Mouse (Mus musculus) liver, embryonic 14.5 days (tissue): ENCODE data around the gene Rbms3. TPM values are rescaled to one million over a fixed set of nuclear protein-coding genes. Genes with fewer than 3 reads are reported as not detected.

ENCODE experiments used
- ATAC-seq: fragments of 200-750 bp; cut with Nextera tagmentation; 2 replicates; pipeline ENCODE4 v1.8.0; 2017; ENCODE audit warnings: moderate number of reproducible peaks, mild to moderate bottlenecking, moderate library complexity; ENCODE audit not compliant: insufficient read depth
- DNase-seq, 3 experiments: peaks; one replicate each; pipeline ENCODE4 v3.0.0-alpha.2; 2012 to 2013; ENCODE audit warnings: low read depth in 3 of 3, low spot score in 3 of 3
- H3K27ac ChIP-seq: fragments of 300-500 bp; sonication (generic); 2 replicates; pipeline ENCODE4 v1.5.1; 2014; ENCODE audit warnings: moderate library complexity, mild to moderate bottlenecking, control low read depth, inconsistent platforms
- H3K27me3 ChIP-seq: fragments of 300-500 bp; sonication (generic); 2 replicates; pipeline ENCODE4 v1.6.1; 2014; ENCODE audit warnings: mild to moderate bottlenecking, low read length, moderate library complexity; ENCODE audit not compliant: control insufficient read depth, insufficient read depth
- H3K36me3 ChIP-seq: fragments of 300-500 bp; sonication (generic); replicated peaks from 2 replicates; pipeline ENCODE4 v1.6.1; 2014; ENCODE audit warnings: low read depth; ENCODE audit not compliant: control insufficient read depth, insufficient read depth
- H3K4me1 ChIP-seq, 2 experiments: fragments of 200-500 bp in 1 of 2; fragments of 300-500 bp in 1 of 2; sonication (generic) in 1 of 2; replicated peaks; 2 replicates each; pipeline ENCODE4 v1.6.1; 2012 to 2014; ENCODE audit warnings: antibody characterized with exemption in 1 of 2, inconsistent platforms in 1 of 2, low read length in 1 of 2; ENCODE audit not compliant: control insufficient read depth in 2 of 2, insufficient read depth in 2 of 2
- H3K4me2 ChIP-seq: fragments of 300-500 bp; sonication (generic); 2 replicates; pipeline ENCODE4 v1.6.1; 2014; ENCODE audit warnings: low read depth, mild to moderate bottlenecking, control low read depth, moderate library complexity
- H3K4me3 ChIP-seq, 2 experiments: fragments of 200-500 bp in 1 of 2; fragments of 300-500 bp in 1 of 2; sonication (generic) in 1 of 2; 2 replicates each; pipeline ENCODE4 v1.5.1; 2012 to 2014; ENCODE audit warnings: low read depth in 2 of 2, low read length in 2 of 2, mild to moderate bottlenecking in 2 of 2, control low read depth in 1 of 2, inconsistent platforms in 1 of 2, moderate library complexity in 1 of 2; ENCODE audit not compliant: insufficient read depth in 1 of 2
- H3K9ac ChIP-seq: fragments of 300-500 bp; sonication (generic); replicated peaks from 2 replicates; pipeline ENCODE4 v1.6.1; 2014; ENCODE audit warnings: mild to moderate bottlenecking, control low read depth, moderate library complexity
- H3K9me3 ChIP-seq: fragments of 300-500 bp; sonication (generic); 2 replicates; pipeline ENCODE4 v1.6.1; 2016; ENCODE audit warnings: low read length, mixed read lengths; ENCODE audit not compliant: control insufficient read depth
- CTCF ChIP-seq: IDR thresholded peaks from 2 replicates; pipeline ENCODE4 v1.5.1; 2016; ENCODE audit warnings: antibody characterized with exemption, low read depth, control low read depth
- EP300 ChIP-seq: IDR thresholded peaks from 2 replicates; pipeline ENCODE4 v1.6.1; 2016; ENCODE audit warnings: antibody characterized with exemption, low read depth
- WGBS: fragments of 180-500 bp; shearing (Covaris S2); extraction: QIAGEN DNeasy Blood & Tissue Kit; methylation state at CpG from one replicate; pipeline ENCODE4 v1.1.7; 2014; ENCODE audit not compliant: insufficient replicate concordance; 5-methylcytosine and 5-hydroxymethylcytosine counted together
- polyA plus RNA-seq, 2 experiments: library from polyadenylated mRNA; depleted of rRNA in 1 of 2; stranded (reverse) in 1 of 2; unstranded in 1 of 2; fragments of >200 nt; fragmentation: Nextera tagmentation in 1 of 2; extraction: Ambion mirVana in 1 of 2; gene quantifications; 2 replicates each; pipeline versions ENCODE4 v1.2.1 to v1.2.3; 2012 to 2014

Rbms3 gene
- polyA plus RNA-seq, 2 experiments, result 0.88 to 2.4 TPM

- no peak overlapping the region for H3K4me2 ChIP-seq
- H3K36me3 ChIP-seq, result no peaks in the 10 kb centered on the region
- no peak overlapping the region for H3K27ac ChIP-seq
- TF ChIP-seq EP300, result no peak
- no peak for TF ChIP-seq CTCF
- WGBS, result 22% methylated on average over 2 of the region's 2 CpGs
- DNase-seq, result no peak
- no peak overlapping the region for H3K9ac ChIP-seq
- no peaks in the 10 kb centered on the region for H3K27me3 ChIP-seq
- ATAC-seq, result no peak
- no peaks in the 10 kb centered on the region for H3K4me1 ChIP-seq
- H3K9me3 ChIP-seq, result no peaks in the 10 kb centered on the region
- no peak overlapping the region for H3K4me3 ChIP-seq
These were observed 717.8 kb downstream of the Rbms3 start for GRCm38 (mm10) chr9:116911781-116912492.

- Histone ChIP-seq H3K4me3 (no peak overlapping the region), H3K27me3 (no peaks in the 10 kb centered on the region), H3K9me3 (no peaks in the 10 kb centered on the region), H3K9ac (no peak overlapping the region), H3K27ac (no peak overlapping the region), H3K4me1 (no peaks in the 10 kb centered on the region), H3K4me2 (no peak overlapping the region), H3K36me3 (no peaks in the 10 kb centered on the region)
- no peak for TF ChIP-seq CTCF
- no peak for TF ChIP-seq EP300
- ATAC-seq (no peak), DNase-seq (no peak)
- WGBS, result 54% methylated on average over 4 of the region's 4 CpGs
These were observed 720.2 kb downstream of the Rbms3 start for GRCm38 (mm10) chr9:116909511-116909910.

DNA sequence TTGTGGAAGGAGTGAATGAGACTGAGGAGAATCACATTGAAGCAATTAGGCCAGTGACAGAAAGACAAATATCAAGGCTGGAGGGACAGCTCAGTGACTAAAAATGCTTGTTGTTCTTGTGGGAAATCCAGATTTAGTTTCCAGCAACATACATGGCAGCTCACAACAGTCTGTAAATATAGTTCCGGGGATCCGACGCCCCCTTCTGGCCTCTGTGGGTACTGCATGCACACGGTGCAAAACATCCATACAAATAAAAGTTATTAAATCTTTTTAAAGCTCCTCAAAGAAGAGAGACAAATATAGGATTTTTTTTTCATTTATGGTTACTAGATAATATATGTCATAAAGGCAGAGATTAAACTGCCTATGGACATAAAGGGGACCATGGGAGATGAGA is 722.8 kb downstream of the Rbms3 start:
- no peak overlapping the region for H3K4me2 ChIP-seq
- H3K4me3 ChIP-seq, result no peak overlapping the region
- H3K27me3 ChIP-seq, result no peaks in the 10 kb centered on the region
- H3K27ac ChIP-seq, result no peak overlapping the region
- no peak overlapping the region for H3K9ac ChIP-seq
- 34% methylated on average over 4 of the region's 4 CpGs for WGBS
- TF ChIP-seq CTCF, result peak; percentile 74
- TF ChIP-seq EP300, result no peak
- no peaks in the 10 kb centered on the region for H3K4me1 ChIP-seq
- DNase-seq (no peak), ATAC-seq (no peak)
- no peaks in the 10 kb centered on the region for H3K36me3 ChIP-seq
- no peaks in the 10 kb centered on the region for H3K9me3 ChIP-seq

DNA sequence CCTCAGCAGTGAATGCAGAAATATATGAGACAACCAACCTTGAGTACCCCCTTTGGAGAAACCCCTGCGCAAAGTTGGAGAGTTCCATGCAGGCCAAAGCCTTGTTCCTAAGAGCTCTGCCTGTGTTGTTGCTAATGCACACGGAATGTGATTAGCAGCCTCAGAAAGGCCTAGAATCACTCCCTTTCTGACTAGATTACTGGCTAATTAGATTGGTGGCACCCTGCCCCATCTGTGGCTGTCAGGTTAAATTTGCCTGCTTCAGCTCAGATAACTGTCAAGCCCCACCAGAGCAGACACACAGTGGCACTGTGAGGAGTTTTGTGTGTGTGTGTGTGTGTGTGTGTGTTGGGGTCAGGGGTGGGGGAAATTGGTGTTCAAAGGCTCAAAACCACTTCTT is 724.1 kb downstream of the Rbms3 start:
- Histone ChIP-seq H3K4me1 (no peaks in the 10 kb centered on the region), H3K27ac (no peak overlapping the region), H3K36me3 (no peaks in the 10 kb centered on the region), H3K4me3 (no peak overlapping the region), H3K4me2 (no peak overlapping the region), H3K9me3 (no peaks in the 10 kb centered on the region), H3K9ac (no peak overlapping the region), H3K27me3 (no peaks in the 10 kb centered on the region)
- 63% methylated on average over 2 of the region's 2 CpGs for WGBS
- DNase-seq (no peak), ATAC-seq (no peak)
- TF ChIP-seq CTCF, result no peak

GRCm38 (mm10) chr9:116903304-116903993 is 726.3 kb downstream of the Rbms3 start:
- Histone ChIP-seq H3K9me3 (no peaks in the 10 kb centered on the region), H3K4me1 (0 out of 4 replicates have a peak, but pooled peaks cover 0 to 4% of the 10 kb centered on the region in 2 experiments), H3K36me3 (no peaks in the 10 kb centered on the region), H3K27me3 (no peaks in the 10 kb centered on the region), H3K9ac (no peak overlapping the region), H3K27ac (no peak overlapping the region), H3K4me2 (no peak overlapping the region), H3K4me3 (no peak overlapping the region)
- DNase-seq (no peak), ATAC-seq (no peak)
- no peak for TF ChIP-seq EP300
- no peak for TF ChIP-seq CTCF
- WGBS, result 61% methylated on average over 11 of the region's 11 CpGs
